Mouse (Mus musculus) midbrain, embryonic 15.5 days (tissue): ENCODE results near the gene Zfp467. TPM values are rescaled to one million over a fixed set of nuclear protein-coding genes. Genes with fewer than 3 reads are reported as not detected.

ENCODE experiments used
- ATAC-seq: fragments of 200-750 bp; cut with Nextera tagmentation; replicated peaks from 2 replicates; pipeline ENCODE4 v1.8.0; 2017; ENCODE audit warnings: moderate TSS enrichment
- H3K27ac ChIP-seq: fragments of 300-500 bp; sonication (generic); 2 replicates; pipeline ENCODE4 v1.5.1; 2015; ENCODE audit warnings: mild to moderate bottlenecking, inconsistent platforms
- H3K27me3 ChIP-seq: fragments of 300-500 bp; sonication (generic); replicated peaks from 2 replicates; pipeline ENCODE4 v1.6.1; 2015; ENCODE audit warnings: inconsistent platforms
- H3K36me3 ChIP-seq: fragments of 300-500 bp; sonication (generic); replicated peaks from 2 replicates; pipeline ENCODE4 v1.6.1; 2015; ENCODE audit warnings: inconsistent platforms
- H3K4me1 ChIP-seq: fragments of 300-500 bp; sonication (generic); 2 replicates; pipeline ENCODE4 v1.6.1; 2015; ENCODE audit warnings: inconsistent platforms
- H3K4me2 ChIP-seq: fragments of 300-500 bp; sonication (generic); 2 replicates; pipeline ENCODE4 v1.6.1; 2015; ENCODE audit warnings: inconsistent platforms, mild to moderate bottlenecking, moderate library complexity
- H3K4me3 ChIP-seq: fragments of 300-500 bp; sonication (generic); 2 replicates; pipeline ENCODE4 v1.5.1; 2015; ENCODE audit warnings: mild to moderate bottlenecking, inconsistent platforms
- H3K9ac ChIP-seq: fragments of 300-500 bp; sonication (generic); 2 replicates; pipeline ENCODE4 v1.6.1; 2015; ENCODE audit warnings: mild to moderate bottlenecking, inconsistent platforms
- H3K9me3 ChIP-seq: fragments of 300-500 bp; sonication (generic); 2 replicates; pipeline ENCODE4 v1.6.1; 2016; ENCODE audit warnings: inconsistent platforms
- WGBS: fragments of 180-500 bp; shearing (Covaris S2); methylation state at CpG from one replicate; pipeline ENCODE4 v1.1.7; 2015; ENCODE audit warnings: mixed read lengths; 5-methylcytosine and 5-hydroxymethylcytosine counted together
- polyA plus RNA-seq: library from polyadenylated mRNA; unstranded; fragments of >200 nt; fragmentation: Nextera tagmentation; extraction: Ambion mirVana; gene quantifications from 2 replicates; pipeline ENCODE4 v1.2.1, GENCODE M21; 2015

Gene Zfp467
- polyA plus RNA-seq, 1 experiment from 2014 or later = 28.9 TPM

GRCm38 (mm10) chr6:48452771-48453170, 7.1 kb upstream of the Zfp467 start:
- no peak for ATAC-seq
- no peaks in the 10 kb centered on the region for H3K27me3 ChIP-seq
- H3K9ac ChIP-seq = no peak overlapping the region
- H3K4me1 ChIP-seq = no peaks in the 10 kb centered on the region
- H3K9me3 ChIP-seq = no peaks in the 10 kb centered on the region
- 86% methylated on average over 3 of the region's 3 CpGs for WGBS
- no peaks in the 10 kb centered on the region for H3K36me3 ChIP-seq
- no peak overlapping the region for H3K4me3 ChIP-seq
- H3K4me2 ChIP-seq = no peak overlapping the region
- H3K27ac ChIP-seq = no peak overlapping the region

GRCm38 (mm10) chr6:48452151-48452550, 6.5 kb upstream of the Zfp467 start:
- Histone ChIP-seq H3K4me1 (no peaks in the 10 kb centered on the region), H3K36me3 (no peaks in the 10 kb centered on the region), H3K27me3 (no peaks in the 10 kb centered on the region), H3K27ac (no peak overlapping the region), H3K4me2 (no peak overlapping the region), H3K4me3 (no peak overlapping the region), H3K9ac (no peak overlapping the region), H3K9me3 (no peaks in the 10 kb centered on the region)
- no peak for ATAC-seq
- 67% methylated on average over 1 of the region's 1 CpGs for WGBS

- H3K36me3 ChIP-seq = no peaks in the 10 kb centered on the region
- peaks cover 13% of the 10 kb centered on the region for H3K4me1 ChIP-seq
- no peaks in the 10 kb centered on the region for H3K27me3 ChIP-seq
- WGBS = 83% methylated on average over 7 of the region's 7 CpGs
- no peak overlapping the region for H3K27ac ChIP-seq
- no peak overlapping the region for H3K4me2 ChIP-seq
- no peak overlapping the region for H3K9ac ChIP-seq
- no peak overlapping the region for H3K4me3 ChIP-seq
- no peak for ATAC-seq
- no peaks in the 10 kb centered on the region for H3K9me3 ChIP-seq
Observed at GRCm38 (mm10) chr6:48448527-48448926, 2.9 kb upstream of the Zfp467 start.

GRCm38 (mm10) chr6:48447929-48448328, 2.3 kb upstream of the Zfp467 start, which contains the start of gene Sspo:
Gene Sspo, plus strand, starts transcription at chr6:48448229.
- H3K36me3 ChIP-seq = no peaks in the 10 kb centered on the region
- WGBS = 72% methylated on average over 1 of the region's 1 CpGs
- no peak within 1 kb of the TSS for H3K4me3 ChIP-seq
- H3K27me3 ChIP-seq = no peaks in the 10 kb centered on the region
- no peak for ATAC-seq
- H3K4me1 ChIP-seq = peaks cover 18% of the 10 kb centered on the region
- H3K27ac ChIP-seq = no peak within 1 kb of the TSS
- H3K9me3 ChIP-seq = no peaks in the 10 kb centered on the region
- no peak within 1 kb of the TSS for H3K9ac ChIP-seq
- no peak within 1 kb of the TSS for H3K4me2 ChIP-seq

GRCm38 (mm10) chr6:48446896-48447295, 1.3 kb upstream of the Zfp467 start:
- no peaks in the 10 kb centered on the region for H3K27me3 ChIP-seq
- 63% methylated on average over 3 of the region's 3 CpGs for WGBS
- no peak overlapping the region for H3K4me3 ChIP-seq
- ATAC-seq = no peak
- peaks cover 18% of the 10 kb centered on the region for H3K4me1 ChIP-seq
- H3K9me3 ChIP-seq = no peaks in the 10 kb centered on the region
- H3K9ac ChIP-seq = no peak overlapping the region
- H3K4me2 ChIP-seq = no peak overlapping the region
- H3K36me3 ChIP-seq = no peaks in the 10 kb centered on the region
- no peak overlapping the region for H3K27ac ChIP-seq

DNA sequence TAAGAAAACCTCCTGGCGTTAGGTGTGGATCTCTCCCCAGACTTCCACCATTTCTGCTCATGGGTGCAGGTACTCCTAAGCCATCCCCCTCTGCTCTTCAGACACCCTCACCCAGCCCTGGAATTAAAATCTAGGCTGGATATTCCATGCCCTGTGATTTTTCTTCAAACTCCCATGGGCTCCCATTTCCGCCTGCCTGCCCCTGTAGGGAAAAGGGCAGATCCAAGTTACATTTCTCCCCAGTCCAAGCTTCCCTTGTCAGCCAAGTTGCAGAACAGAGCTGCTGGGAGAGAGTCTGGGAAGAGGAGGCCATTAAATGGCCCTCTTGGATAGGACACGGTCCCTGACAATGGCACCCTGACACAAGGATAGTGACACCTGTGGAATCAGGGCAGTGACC, 631 bp upstream of the Zfp467 start:
- 34% methylated on average over 3 of the region's 3 CpGs for WGBS
- H3K27ac ChIP-seq = peak overlapping the region; percentile 88

DNA sequence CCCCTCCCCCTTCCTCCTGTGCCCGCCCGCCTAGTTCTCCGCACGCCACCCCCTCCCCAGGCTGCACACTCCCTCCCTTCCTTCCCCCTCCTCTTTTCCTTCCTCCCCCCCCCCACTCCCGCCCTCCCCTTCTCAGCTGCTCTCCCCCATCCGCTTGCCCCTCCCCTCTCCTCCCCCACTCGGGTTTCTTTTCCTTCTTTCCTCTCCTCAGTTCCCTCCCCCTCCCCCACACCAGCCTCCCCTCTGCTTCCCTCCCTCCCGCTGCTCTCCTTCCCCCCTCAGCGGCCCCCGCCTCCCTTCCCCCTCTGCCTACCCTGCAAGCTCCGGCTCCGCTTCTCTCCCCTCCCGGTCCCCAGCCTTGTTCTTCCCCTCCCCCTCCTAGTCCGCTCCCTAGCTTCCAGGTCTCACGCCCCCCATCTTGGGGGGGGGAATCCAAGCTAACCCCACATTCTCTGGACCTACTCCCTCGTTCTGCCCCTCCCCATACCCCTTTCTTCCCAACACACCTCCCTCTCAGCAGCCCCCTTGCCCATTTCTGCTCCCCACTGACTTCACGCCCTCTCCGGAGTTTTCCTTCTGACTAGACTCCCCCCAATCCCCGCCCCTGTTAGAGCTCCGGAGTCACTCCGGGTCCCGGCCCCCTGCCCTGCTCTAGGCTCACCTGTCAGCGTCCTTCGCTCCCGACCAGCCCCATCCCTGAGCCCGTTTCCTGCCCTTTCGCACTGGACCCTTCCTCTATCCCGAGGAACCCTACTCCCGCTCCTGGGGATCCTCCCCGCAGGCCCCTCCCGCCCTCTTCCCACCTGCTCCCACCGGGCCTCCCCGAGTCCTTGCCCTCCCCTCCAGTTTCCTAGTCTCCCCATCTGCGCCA, 1.1 kb downstream of the Zfp467 start:
- peak; percentile 69 for ATAC-seq
- WGBS = 2% methylated on average over 32 of the region's 34 CpGs
- H3K9ac ChIP-seq = peak overlapping the region; percentile 91

More for the DNA sequence above, 631 bp upstream of the Zfp467 start:
- Histone ChIP-seq H3K4me3 (peak overlapping the region; percentile 89), H3K9ac (peak overlapping the region; percentile 91; the same call in 1 of the 2 replicates), H3K4me1 (peaks cover 18% of the 10 kb centered on the region), H3K4me2 (peak overlapping the region; percentile 89), H3K9me3 (no peaks in the 10 kb centered on the region), H3K36me3 (no peaks in the 10 kb centered on the region), H3K27me3 (no peaks in the 10 kb centered on the region)
- ATAC-seq = no peak

DNA sequence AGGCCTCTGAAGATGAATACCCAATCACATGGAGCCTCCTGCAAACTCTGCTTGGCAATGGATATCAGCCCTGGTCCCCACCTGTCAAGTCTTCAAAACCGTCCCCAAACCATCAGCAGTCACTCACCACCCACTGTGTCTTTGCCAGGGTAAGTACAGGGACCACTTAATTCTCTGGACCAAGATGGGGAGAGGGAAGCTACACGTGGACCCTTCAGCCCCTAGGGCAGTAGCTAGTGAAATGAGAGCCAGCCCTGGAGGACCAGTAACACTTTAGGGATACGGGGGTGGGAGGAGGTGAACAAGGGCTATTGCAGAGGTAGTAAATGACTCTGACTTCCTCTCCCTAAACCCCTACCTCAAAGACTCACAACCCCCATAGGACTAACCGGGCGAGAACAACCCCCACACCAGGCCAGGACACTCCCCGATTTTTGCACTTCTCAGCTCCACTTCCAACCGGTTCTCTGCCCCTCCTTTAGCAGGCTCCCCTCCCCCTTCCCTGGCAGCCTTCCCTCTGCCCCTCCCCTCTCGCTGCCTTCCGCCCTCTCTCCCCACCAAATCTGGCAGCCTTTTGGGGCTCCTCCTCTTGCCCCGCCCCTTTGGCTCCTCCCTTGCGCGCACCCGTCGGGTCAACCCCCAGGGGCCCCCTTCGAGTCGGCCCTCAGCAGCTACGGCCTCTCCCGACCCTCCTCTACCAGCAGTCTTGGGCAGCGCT, 1.9 kb downstream of the Zfp467 start:
- ATAC-seq = peak; percentile 82
- Histone ChIP-seq H3K9me3 (no peaks in the 10 kb centered on the region), H3K9ac (peak overlapping the region; percentile 51), H3K4me2 (peak overlapping the region; percentile 89), H3K27ac (peak overlapping the region; percentile 88), H3K27me3 (peaks cover 12% of the 10 kb centered on the region; the same call in 1 of the 2 replicates), H3K36me3 (no peaks in the 10 kb centered on the region), H3K4me3 (peak overlapping the region; percentile 89), H3K4me1 (peaks cover 26% of the 10 kb centered on the region)
- WGBS = 1% methylated on average over 19 of the region's 19 CpGs

More for the DNA sequence above, 1.1 kb downstream of the Zfp467 start:
- Histone ChIP-seq H3K9me3 (no peaks in the 10 kb centered on the region), H3K36me3 (no peaks in the 10 kb centered on the region), H3K4me2 (peak overlapping the region; percentile 89), H3K27ac (peak overlapping the region; percentile 88), H3K4me1 (peaks cover 18% of the 10 kb centered on the region), H3K27me3 (peaks cover 4% of the 10 kb centered on the region; the same call in 1 of the 2 replicates), H3K4me3 (peak overlapping the region; percentile 89)

DNA sequence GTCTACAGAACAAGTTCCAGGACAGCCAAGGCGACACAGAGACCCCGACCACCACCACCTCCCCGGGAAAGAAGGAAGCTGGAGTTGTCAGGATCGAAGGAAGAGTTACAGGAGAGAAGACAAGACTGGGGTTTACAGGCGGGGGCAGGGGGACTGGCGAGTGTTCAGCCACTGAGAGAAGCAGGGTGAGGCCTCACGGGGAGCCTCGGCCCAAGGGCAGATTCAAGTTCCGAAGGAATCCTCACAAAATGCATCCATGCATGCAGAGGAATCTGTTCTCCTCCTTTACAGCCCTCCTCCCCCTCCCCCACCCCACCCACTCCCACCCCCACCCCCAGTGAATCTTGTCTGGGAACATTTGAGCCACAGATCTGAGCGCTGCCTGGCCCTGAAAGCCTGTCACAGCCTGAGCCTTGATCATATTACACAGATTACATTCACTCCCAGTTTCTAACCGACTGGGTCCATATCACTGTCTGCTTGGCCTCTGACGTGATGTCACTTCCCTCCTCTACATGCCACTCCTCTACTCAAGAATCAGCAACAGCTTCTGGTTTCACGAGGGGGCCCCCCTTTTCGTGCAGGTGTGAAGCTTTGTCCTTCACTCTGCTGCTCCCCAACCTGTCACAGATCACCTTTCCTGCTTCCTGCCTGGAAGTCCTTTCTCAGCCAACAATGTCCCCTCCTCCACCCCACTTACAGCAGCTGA, 5.2 kb downstream of the Zfp467 start:
- no peak for ATAC-seq
- H3K36me3 ChIP-seq = 0 out of 2 replicates have a peak, but pooled peaks cover 2% of the 10 kb centered on the region
- no peak overlapping the region for H3K9ac ChIP-seq
- H3K4me3 ChIP-seq = no peak overlapping the region
- no peak overlapping the region for H3K4me2 ChIP-seq
- peaks cover 20% of the 10 kb centered on the region for H3K27me3 ChIP-seq
- WGBS = 45% methylated on average over 14 of the region's 14 CpGs
- H3K4me1 ChIP-seq = peaks cover 25% of the 10 kb centered on the region
- no peak overlapping the region for H3K27ac ChIP-seq
- H3K9me3 ChIP-seq = no peaks in the 10 kb centered on the region

DNA sequence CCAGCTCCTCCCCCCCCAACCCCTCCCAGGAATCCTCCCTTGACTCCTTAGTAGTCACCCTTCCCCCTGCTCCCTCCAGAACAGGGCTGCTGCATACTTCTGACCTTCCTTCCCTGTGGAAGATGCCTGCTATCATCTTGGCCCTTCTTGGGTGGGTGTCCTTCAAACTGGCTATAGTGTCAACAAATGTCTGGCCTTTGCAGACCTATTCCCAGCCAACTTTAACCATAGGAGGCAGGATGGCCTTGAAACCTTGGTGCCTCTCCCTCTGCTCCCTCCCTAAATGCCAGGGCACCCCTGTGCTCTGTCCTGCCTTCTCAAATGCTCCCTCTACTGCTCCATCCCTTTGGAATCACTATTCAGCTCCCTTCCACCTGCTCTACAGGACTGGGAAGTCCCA, 6.0 kb downstream of the Zfp467 start:
- H3K9me3 ChIP-seq = no peaks in the 10 kb centered on the region
- H3K36me3 ChIP-seq = 0 out of 2 replicates have a peak, but pooled peaks cover 2% of the 10 kb centered on the region
- H3K4me1 ChIP-seq = peaks cover 25% of the 10 kb centered on the region
- no peak overlapping the region for H3K4me3 ChIP-seq
- no peak overlapping the region for H3K4me2 ChIP-seq
- no peak overlapping the region for H3K9ac ChIP-seq
- H3K27ac ChIP-seq = no peak overlapping the region
- peaks cover 20% of the 10 kb centered on the region for H3K27me3 ChIP-seq
- ATAC-seq = no peak

DNA sequence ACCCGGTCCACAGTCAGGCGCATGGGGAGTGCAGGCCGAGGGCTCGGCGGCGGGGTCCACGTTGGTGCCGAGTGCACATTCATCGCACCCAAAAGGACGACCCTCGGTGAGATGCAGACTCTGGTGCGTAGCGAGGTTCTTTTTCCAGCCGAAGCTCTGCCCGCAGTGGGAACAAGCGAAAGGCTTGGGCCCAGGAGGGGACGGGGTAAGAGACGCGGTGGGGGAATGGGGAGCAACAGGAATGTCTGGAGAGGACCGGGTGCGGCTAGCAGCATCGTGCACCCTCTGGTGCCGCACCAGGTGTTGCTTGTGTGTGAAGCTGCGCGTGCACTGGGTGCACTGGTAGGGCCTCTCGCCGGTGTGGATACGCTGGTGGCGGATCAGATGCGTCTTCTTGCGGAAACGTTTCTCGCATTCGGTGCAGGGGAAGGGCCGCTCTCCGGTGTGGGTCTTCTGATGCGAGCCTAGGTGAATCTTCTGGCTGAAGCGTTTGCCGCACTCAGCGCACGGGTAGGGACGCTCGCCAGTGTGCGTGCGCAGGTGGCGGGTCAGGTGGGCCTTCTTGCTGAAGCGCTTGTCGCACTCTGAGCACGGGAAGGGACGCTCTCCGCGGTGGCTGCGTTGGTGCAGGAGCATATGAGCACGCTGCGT, 7.0 kb downstream of the Zfp467 start:
- Histone ChIP-seq H3K4me2 (peak overlapping the region; percentile 42), H3K9me3 (no peaks in the 10 kb centered on the region), H3K9ac (peak overlapping the region; percentile 13; the same call in 1 of the 2 replicates), H3K4me3 (peak overlapping the region; percentile 23), H3K27me3 (peaks cover 20% of the 10 kb centered on the region), H3K36me3 (0 out of 2 replicates have a peak, but pooled peaks cover 2% of the 10 kb centered on the region), H3K27ac (no peak overlapping the region), H3K4me1 (peaks cover 20% of the 10 kb centered on the region)
- 22% methylated on average over 55 of the region's 55 CpGs for WGBS
- ATAC-seq = peak; percentile 27; the same call in 1 of the 2 replicates
